Mouse (Mus musculus): ENCODE measurements at regions not wholly inside any gene's neighbourhood (a gene's known extent, or its start where the extent isn't known, plus 50 kb on each side); places are given as distances from the start of the nearest gene placed in this dataset.

DNA sequence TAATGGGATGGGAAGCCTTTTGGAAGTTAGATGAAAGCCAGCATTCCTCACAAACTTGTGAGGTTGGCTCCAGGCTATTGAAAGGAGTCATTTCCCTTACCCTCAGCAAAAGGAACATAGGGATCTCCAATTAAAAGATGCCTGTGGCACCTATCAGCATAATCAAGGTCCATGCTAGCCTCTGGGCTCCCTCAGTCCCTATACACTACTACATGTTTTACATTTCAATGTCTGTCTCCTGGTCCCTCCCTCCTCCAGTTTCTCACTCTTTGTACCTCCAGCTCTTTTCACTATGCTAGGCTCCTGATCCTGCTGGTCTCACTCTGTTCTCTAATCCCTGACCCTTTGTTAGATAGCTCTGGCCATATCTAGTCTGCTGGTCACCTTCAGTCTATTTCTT, 790.6 kb downstream of the Defb40 start:
- Histone ChIP-seq H3K4me3 (replicated peaks) (no peak overlapping the region), H3K4me1 (replicated peaks) (no peaks in the 10 kb centered on the region), H3K9ac (no peak overlapping the region), H3K27ac (no peak overlapping the region), H3K36me3 (no peaks in the 10 kb centered on the region), H3K4me2 (no peak overlapping the region), H3K27me3 (no peaks in the 10 kb centered on the region), H3K9me3 (replicated peaks) (no peaks in the 10 kb centered on the region; the same call in 1 of the 2 replicates)
- DNase-seq (no peak), ATAC-seq (ENCODE audit: low read depth) (no peak)

DNA sequence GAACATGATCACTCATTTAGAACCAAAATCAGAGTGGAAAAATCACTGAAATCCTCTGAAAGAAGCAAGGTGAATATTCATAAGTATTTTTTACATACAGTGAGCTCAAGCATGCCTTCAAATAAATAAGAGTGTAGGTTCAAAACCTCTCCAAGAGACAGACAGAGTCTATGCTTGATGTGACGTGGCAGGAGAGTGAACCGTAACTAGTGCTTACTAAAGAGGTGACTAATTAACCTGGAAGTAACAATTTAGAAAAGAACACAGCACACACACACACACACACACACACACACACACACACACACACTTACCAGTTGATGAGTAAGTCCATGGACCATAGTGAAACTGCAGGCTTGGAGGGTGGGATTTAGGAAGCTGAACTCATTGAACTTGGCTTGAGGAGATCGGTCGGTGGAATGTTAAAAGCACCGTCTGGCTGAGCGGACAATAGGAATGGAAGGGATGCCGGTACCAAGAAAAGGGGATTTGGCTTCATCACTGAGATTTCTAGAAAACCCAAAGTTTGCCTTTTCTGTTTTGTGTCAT, 802.4 kb downstream of the Defb40 start:
- Histone ChIP-seq H3K27ac (no peak overlapping the region), H3K9me3 (replicated peaks) (no peaks in the 10 kb centered on the region)
- ATAC-seq (ENCODE audit: low read depth) = no peak

DNA sequence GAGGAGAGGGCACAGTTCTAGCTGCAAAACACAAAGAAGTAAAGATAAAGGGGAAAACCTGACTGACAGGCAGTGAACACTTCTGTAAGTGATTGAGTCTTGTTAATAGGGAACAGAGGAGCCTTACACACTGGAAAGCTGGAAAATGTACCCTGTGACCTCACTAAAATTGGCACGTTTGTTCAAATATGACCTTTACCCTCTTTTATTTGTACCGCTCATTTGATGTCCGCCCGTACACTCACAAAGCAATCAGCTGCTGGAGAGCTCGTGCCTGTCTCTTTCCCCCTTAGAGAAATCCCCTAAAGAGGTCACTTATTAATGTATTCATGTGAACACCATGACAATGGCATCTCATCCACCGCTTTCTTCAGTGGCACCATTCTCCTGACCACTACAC, 819.4 kb downstream of the Defb40 start:
- Histone ChIP-seq H3K4me3 (replicated peaks) (no peak overlapping the region), H3K4me2 (no peak overlapping the region), H3K27me3 (no peaks in the 10 kb centered on the region), H3K9ac (no peak overlapping the region), H3K9me3 (replicated peaks) (no peaks in the 10 kb centered on the region), H3K4me1 (replicated peaks) (no peaks in the 10 kb centered on the region), H3K27ac (no peak overlapping the region), H3K36me3 (no peaks in the 10 kb centered on the region)
- DNase-seq (no peak), ATAC-seq (ENCODE audit: low read depth) (peak; percentile 55; the same call in 1 of the 2 replicates)
- WGBS (ENCODE audit: insufficient replicate concordance) = 64% methylated on average over 6 of the region's 6 CpGs

More for the DNA sequence above, 802.4 kb downstream of the Defb40 start:
- H3K4me1 ChIP-seq (replicated peaks) = no peaks in the 10 kb centered on the region
- 71% methylated on average over 7 of the region's 7 CpGs for WGBS (ENCODE audit: insufficient replicate concordance)
- H3K4me2 ChIP-seq = no peak overlapping the region
- H3K4me3 ChIP-seq (replicated peaks) = no peak overlapping the region
- no peaks in the 10 kb centered on the region for H3K27me3 ChIP-seq
- no peak overlapping the region for H3K9ac ChIP-seq
- no peaks in the 10 kb centered on the region for H3K36me3 ChIP-seq
- no peak for DNase-seq

DNA sequence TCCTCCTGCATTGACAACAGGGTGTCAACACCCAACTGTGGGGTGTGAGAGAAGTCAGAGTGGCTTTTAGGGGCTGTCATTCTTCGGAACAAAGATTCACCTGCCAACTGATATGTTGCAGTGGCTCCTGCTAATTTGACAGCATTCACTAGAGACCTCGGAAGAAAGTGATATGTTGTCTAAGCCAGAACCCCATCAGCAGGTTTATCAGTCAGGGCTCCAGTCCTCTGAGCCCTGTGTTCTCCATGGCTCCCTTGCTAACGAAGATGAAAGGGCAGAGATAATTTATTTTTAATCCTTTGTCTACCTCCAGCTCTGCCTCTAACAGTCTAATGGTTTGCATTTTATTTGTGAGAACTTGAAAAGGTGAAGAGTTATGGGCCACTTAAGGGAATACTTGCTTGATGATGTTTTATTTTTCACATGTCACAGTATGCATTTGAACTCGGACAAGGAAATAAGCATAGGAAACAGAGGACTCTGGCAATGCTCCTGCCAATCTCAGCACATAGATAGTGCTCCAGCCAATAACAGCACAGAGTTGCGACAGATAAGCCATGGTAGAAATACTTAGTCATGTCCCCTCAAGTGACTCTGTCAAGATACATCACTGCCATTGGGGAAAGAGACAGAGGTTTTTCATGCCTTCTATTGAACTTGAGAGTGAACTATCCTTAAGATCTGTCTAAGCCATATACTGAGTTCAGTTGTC, 862.6 kb downstream of the Defb40 start:
- no peak overlapping the region for H3K4me2 ChIP-seq
- DNase-seq = no peak
- H3K27ac ChIP-seq = no peak overlapping the region
- H3K36me3 ChIP-seq = no peaks in the 10 kb centered on the region
- H3K27me3 ChIP-seq = no peaks in the 10 kb centered on the region
- ATAC-seq (ENCODE audit: low read depth) = no peak
- no peak overlapping the region for H3K9ac ChIP-seq
- WGBS (ENCODE audit: insufficient replicate concordance) = 41% methylated on average over 5 of the region's 5 CpGs
- H3K9me3 ChIP-seq (replicated peaks) = no peaks in the 10 kb centered on the region
- H3K4me3 ChIP-seq (replicated peaks) = no peak overlapping the region
- H3K4me1 ChIP-seq (replicated peaks) = no peaks in the 10 kb centered on the region

DNA sequence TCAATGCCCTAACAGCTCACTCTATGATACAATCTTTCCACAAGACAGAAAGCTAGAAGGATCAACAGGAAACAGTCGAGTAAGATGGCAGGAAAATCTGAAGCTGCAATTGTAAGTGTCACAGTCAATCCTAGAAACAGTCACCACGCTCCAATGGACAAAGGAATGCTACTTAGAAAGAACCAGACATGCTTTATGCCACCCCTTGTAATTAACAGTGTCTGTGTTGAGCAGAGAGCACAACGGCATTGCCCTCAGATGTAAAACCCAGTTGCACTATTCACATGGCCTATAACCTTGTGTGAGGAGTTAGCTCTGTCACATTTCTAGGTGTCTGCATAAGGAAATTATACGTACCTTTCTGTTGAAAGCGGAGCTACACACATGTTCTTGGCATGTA, 864.8 kb downstream of the Defb40 start:
- H3K27me3 ChIP-seq = no peaks in the 10 kb centered on the region
- no peaks in the 10 kb centered on the region for H3K36me3 ChIP-seq
- no peak for ATAC-seq (ENCODE audit: low read depth)
- WGBS (ENCODE audit: insufficient replicate concordance) = 57% methylated on average over 5 of the region's 5 CpGs
- H3K27ac ChIP-seq = no peak overlapping the region
- no peak for DNase-seq
- no peak overlapping the region for H3K4me2 ChIP-seq
- H3K9ac ChIP-seq = no peak overlapping the region
- H3K4me3 ChIP-seq (replicated peaks) = no peak overlapping the region
- no peaks in the 10 kb centered on the region for H3K4me1 ChIP-seq (replicated peaks)
- no peaks in the 10 kb centered on the region for H3K9me3 ChIP-seq (replicated peaks)

DNA sequence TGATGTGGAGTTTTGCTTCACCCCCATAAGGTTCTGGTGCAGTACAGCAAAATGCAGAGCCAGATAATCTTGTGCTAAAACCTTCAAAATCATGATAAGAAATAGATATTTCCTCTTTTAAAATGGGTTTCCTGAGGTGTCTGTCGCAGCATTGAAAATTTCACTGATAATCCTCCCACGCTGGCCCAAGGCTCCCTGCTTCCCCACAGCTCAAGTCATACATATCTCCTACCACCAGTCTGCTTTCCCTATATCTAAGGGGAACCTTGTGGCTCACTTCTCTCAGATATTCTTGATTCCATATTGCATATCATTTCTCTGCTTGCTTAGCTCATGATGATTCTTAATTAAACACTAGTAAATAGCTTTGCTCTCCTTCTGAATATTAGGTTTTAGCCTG, 868.6 kb downstream of the Defb40 start:
- Histone ChIP-seq H3K36me3 (no peaks in the 10 kb centered on the region), H3K4me3 (replicated peaks) (no peak overlapping the region), H3K27ac (no peak overlapping the region), H3K27me3 (no peaks in the 10 kb centered on the region), H3K4me2 (no peak overlapping the region), H3K9ac (no peak overlapping the region), H3K4me1 (replicated peaks) (no peaks in the 10 kb centered on the region), H3K9me3 (replicated peaks) (no peaks in the 10 kb centered on the region)
- DNase-seq (no peak), ATAC-seq (ENCODE audit: low read depth) (no peak)
- 24% methylated on average over 2 of the region's 2 CpGs for WGBS (ENCODE audit: insufficient replicate concordance)

DNA sequence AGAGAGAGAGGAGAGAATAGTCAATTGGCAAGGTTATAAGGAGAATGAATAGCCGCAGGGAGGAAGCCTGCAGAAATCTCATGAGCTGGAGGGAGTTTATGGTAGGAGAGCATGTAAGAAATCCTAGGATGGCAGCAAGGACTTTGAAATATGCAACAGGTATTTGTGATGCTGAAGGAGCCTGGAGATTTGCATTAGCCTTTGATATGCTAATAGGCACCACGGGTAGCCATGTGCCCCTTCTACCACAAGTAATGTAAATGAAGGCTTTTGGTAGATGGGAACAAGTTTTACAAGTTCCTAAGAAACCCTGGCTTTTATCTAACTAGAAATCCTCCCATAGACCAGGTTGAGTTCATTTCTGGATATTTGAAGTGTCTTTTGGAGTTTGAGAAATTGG, 871.2 kb downstream of the Defb40 start:
- no peak overlapping the region for H3K27ac ChIP-seq
- H3K4me2 ChIP-seq = no peak overlapping the region
- no peak overlapping the region for H3K9ac ChIP-seq
- H3K9me3 ChIP-seq (replicated peaks) = no peaks in the 10 kb centered on the region
- no peaks in the 10 kb centered on the region for H3K36me3 ChIP-seq
- 34% methylated on average over 2 of the region's 2 CpGs for WGBS (ENCODE audit: insufficient replicate concordance)
- no peak overlapping the region for H3K4me3 ChIP-seq (replicated peaks)
- H3K4me1 ChIP-seq (replicated peaks) = no peaks in the 10 kb centered on the region
- no peak for DNase-seq
- H3K27me3 ChIP-seq = no peaks in the 10 kb centered on the region
- ATAC-seq (ENCODE audit: low read depth) = no peak

DNA sequence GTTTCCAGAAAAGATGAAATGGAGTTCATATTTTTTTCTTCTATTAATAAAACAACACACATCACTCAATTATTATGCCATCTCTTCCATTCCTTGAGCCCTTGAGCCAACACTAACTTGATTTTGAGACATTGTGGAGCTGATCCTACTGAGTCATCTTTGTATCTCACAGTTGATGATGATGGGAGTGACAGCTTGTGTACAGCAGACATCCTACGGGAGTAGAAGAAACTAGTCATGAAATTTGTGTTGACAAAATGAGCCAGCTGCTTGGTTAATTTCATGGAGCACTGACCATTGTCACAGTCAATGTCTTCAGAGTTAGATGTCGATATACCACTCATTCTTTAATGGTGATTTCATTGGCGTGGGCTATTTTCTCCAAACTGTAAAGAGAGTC, 912.6 kb downstream of the Defb40 start:
- Histone ChIP-seq H3K27ac (no peak overlapping the region), H3K4me1 (replicated peaks) (no peaks in the 10 kb centered on the region), H3K4me3 (replicated peaks) (no peak overlapping the region), H3K27me3 (no peaks in the 10 kb centered on the region), H3K4me2 (no peak overlapping the region), H3K9ac (no peak overlapping the region), H3K9me3 (replicated peaks) (no peaks in the 10 kb centered on the region), H3K36me3 (no peaks in the 10 kb centered on the region)
- WGBS (ENCODE audit: insufficient replicate concordance) = 62% methylated on average over 3 of the region's 3 CpGs
- ATAC-seq (ENCODE audit: low read depth) (no peak), DNase-seq (no peak)

DNA sequence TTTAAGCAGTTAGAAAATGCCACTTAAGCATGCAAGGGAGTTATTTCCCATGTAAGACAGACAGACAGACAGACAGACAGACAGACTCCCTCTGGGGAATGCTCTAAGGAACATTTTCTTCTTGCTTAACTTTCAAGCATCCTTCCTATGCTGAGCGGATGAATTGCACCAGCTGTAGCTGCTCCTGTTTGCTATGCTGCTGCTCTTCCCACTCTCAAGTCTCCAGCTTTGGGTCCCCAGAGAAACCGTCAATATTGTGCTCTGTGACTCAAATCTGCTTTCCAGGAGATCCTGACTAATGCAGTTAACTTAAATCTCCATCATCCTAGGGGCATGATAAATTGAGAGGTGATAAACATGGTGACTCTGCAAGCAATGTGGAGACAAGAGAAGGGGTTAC, 918.5 kb downstream of the Defb40 start:
- Histone ChIP-seq H3K9me3 (replicated peaks) (no peaks in the 10 kb centered on the region), H3K9ac (no peak overlapping the region), H3K4me2 (no peak overlapping the region), H3K27me3 (no peaks in the 10 kb centered on the region), H3K4me3 (replicated peaks) (no peak overlapping the region), H3K4me1 (replicated peaks) (no peaks in the 10 kb centered on the region), H3K36me3 (no peaks in the 10 kb centered on the region), H3K27ac (no peak overlapping the region)
- DNase-seq (no peak), ATAC-seq (ENCODE audit: low read depth) (no peak)
- WGBS (ENCODE audit: insufficient replicate concordance) = 57% methylated on average over 2 of the region's 2 CpGs

DNA sequence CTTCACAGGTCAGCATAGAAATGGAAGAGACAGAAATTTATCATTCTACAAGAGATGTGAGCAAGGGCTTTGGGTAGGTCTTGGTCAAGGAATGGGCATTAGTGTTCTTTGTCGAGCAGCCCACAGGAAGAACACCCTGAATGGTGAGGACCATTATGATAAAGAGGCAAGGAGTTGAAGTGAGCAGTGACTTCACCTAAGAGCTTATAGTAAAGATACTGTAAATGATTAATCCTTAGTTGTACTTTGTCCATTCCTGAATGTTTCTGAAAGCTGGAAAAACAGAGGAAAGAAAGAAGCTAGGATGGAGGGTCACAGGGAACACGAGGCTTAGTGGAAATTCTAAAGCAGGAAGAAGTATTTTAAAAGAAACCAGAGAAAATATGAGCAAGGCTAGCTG, 956.9 kb downstream of the Defb40 start:
- no peak for ATAC-seq (ENCODE audit: low read depth)
- WGBS (ENCODE audit: insufficient replicate concordance) = 29% methylated on average over 2 of the region's 2 CpGs
- H3K36me3 ChIP-seq = no peaks in the 10 kb centered on the region

DNA sequence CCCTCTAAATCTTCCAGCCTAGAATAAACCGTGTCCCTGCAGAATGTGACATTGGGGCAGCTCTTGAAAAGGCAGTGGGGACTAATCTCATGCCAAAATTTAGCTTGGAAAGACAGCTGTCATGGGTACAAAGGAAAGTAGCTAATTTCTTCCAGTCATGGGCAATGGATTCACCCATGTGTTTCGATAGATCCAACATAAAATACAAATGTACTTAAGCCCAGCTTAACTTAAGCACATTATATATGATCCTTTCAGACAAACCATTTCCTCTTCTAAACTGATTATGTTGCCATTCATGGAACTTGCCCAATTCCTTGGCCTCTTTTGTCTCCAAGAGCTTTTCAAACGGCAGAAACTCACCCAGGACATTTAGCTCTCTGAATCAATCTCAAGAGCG, 970.5 kb downstream of the Defb40 start:
- ATAC-seq (ENCODE audit: low read depth) = no peak
- WGBS (ENCODE audit: insufficient replicate concordance) = 58% methylated on average over 4 of the region's 4 CpGs
- no peak overlapping the region for H3K27ac ChIP-seq

More for the DNA sequence above, 956.9 kb downstream of the Defb40 start:
- H3K9ac ChIP-seq = no peak overlapping the region
- H3K4me2 ChIP-seq = no peak overlapping the region
- no peak for DNase-seq
- H3K27ac ChIP-seq = no peak overlapping the region
- H3K9me3 ChIP-seq (replicated peaks) = no peaks in the 10 kb centered on the region
- H3K4me3 ChIP-seq (replicated peaks) = no peak overlapping the region
- H3K4me1 ChIP-seq (replicated peaks) = no peaks in the 10 kb centered on the region
- no peaks in the 10 kb centered on the region for H3K27me3 ChIP-seq

DNA sequence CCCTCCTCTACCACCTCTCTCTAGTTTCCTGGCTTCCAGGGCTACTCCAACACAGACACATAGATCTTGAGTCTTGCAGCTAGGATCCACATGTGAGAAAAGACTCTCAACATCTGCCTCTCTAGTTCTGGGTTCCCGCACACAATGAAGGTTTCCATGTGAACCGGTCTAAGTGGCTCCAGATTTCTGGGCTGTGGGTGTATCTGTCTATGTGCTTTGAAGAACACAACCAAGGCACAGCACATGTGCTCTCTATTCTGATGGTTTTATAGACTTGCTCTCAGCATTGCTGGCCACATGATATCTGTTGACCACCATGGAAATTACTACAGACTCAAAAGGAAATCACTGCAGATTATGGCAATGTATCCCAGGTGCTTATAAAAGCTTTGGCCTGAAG, 972.4 kb downstream of the Defb40 start:
- H3K4me2 ChIP-seq = no peak overlapping the region
- DNase-seq (no peak), ATAC-seq (ENCODE audit: low read depth) (no peak)
- WGBS (ENCODE audit: insufficient replicate concordance) = 80% methylated on average over 2 of the region's 2 CpGs
- H3K27ac ChIP-seq = no peak overlapping the region
- H3K4me1 ChIP-seq (replicated peaks) = no peaks in the 10 kb centered on the region
- no peak overlapping the region for H3K9ac ChIP-seq
- no peak overlapping the region for H3K4me3 ChIP-seq (replicated peaks)
- H3K36me3 ChIP-seq = no peaks in the 10 kb centered on the region
- no peaks in the 10 kb centered on the region for H3K27me3 ChIP-seq
- no peaks in the 10 kb centered on the region for H3K9me3 ChIP-seq (replicated peaks)

More for the DNA sequence above, 970.5 kb downstream of the Defb40 start:
- H3K9me3 ChIP-seq (replicated peaks) = no peaks in the 10 kb centered on the region
- DNase-seq = no peak
- no peaks in the 10 kb centered on the region for H3K27me3 ChIP-seq
- H3K4me3 ChIP-seq (replicated peaks) = no peak overlapping the region
- H3K9ac ChIP-seq = no peak overlapping the region
- no peaks in the 10 kb centered on the region for H3K4me1 ChIP-seq (replicated peaks)
- H3K36me3 ChIP-seq = no peaks in the 10 kb centered on the region
- H3K4me2 ChIP-seq = no peak overlapping the region

Measured in liver, embryonic 13.5 days (tissue).